Mouse (Mus musculus) lung, adult 2 months (tissue): ENCODE measurements around the gene Chkb. TPM values are rescaled to one million over a fixed set of nuclear protein-coding genes. Genes with fewer than 3 reads are reported as not detected.

Experiments
- DNase-seq: peaks from one replicate; pipeline ENCODE4 v3.0.0; 2022
- H3K4me1 ChIP-seq: fragments of 200-500 bp; 2 replicates; pipeline ENCODE4 v1.6.1; 2011; ENCODE audit warnings: low read length; ENCODE audit not compliant: control insufficient read depth, insufficient read depth
- H3K4me3 ChIP-seq: fragments of 200-500 bp; replicated peaks from 2 replicates; pipeline ENCODE3; 2011; ENCODE audit warnings: low read depth, mild to moderate bottlenecking, control low read depth, low read length; ENCODE audit errors: extremely low read depth
- CTCF ChIP-seq: fragments of 200-500 bp; IDR thresholded peaks from 2 replicates; pipeline ENCODE4 v1.5.1; 2011; ENCODE audit warnings: mild to moderate bottlenecking, low read length, control low read depth; ENCODE audit not compliant: insufficient read depth
- POLR2A ChIP-seq: fragments of 200-500 bp; IDR thresholded peaks from 2 replicates; pipeline ENCODE4 v1.6.1; 2011; ENCODE audit warnings: low read depth, mild to moderate bottlenecking, control low read depth, low read length, borderline replicate concordance; ENCODE audit errors: extremely low read depth
- WGBS: fragments of 180-500 bp; shearing (Covaris S2); methylation state at CpG from one replicate; pipeline ENCODE4 v1.1.7; 2018; 5-methylcytosine and 5-hydroxymethylcytosine counted together
- polyA plus RNA-seq: library from polyadenylated mRNA; depleted of rRNA; stranded (reverse); fragments of >200 nt; gene quantifications from 2 replicates; pipeline ENCODE4 v1.2.3, GENCODE M21; 2012

Gene Chkb
- polyA plus RNA-seq, 1 experiment, result 67.1 TPM

- TF ChIP-seq CTCF (no peak), POLR2A (no peak)
- DNase-seq, result no peak
- H3K4me1 ChIP-seq, result peaks cover 5% of the 10 kb centered on the region; the same call in 1 of the 2 replicates
- 74% methylated on average over 9 of the region's 9 CpGs for WGBS
- no peak overlapping the region for H3K4me3 ChIP-seq
Measured at GRCm38 (mm10) chr15:89473370-89473769, 43.7 kb upstream of the Chkb start.

- WGBS, result 79% methylated on average over 4 of the region's 4 CpGs
- DNase-seq, result no peak
- Histone ChIP-seq H3K4me3 (no peak overlapping the region), H3K4me1 (0 out of 2 replicates have a peak, but pooled peaks cover 3% of the 10 kb centered on the region)
- no peak for TF ChIP-seq CTCF
- no peak for TF ChIP-seq POLR2A
Measured at GRCm38 (mm10) chr15:89471476-89471875, 41.8 kb upstream of the Chkb start.

DNA sequence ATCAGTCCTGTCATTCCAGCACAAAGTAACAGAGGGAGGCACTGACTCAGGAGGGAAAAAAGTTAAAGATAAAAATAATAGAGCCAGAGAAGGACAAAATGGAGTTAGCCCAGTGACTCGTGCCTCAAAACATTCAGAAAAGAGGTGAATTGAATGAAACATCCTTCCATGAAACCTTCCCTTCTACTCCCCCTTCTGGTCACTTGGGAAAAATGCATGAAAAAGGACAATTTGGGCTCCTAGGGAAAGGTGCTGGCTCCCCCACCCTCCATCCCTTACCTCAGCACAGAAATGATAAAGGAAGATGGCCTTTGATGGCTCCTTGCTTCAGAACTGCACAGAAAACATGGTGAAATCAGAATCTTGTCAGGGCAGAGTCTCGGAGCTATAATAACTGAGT, 38.9 kb upstream of the Chkb start:
- WGBS, result 38% methylated on average over 2 of the region's 2 CpGs
- DNase-seq, result no peak

DNA sequence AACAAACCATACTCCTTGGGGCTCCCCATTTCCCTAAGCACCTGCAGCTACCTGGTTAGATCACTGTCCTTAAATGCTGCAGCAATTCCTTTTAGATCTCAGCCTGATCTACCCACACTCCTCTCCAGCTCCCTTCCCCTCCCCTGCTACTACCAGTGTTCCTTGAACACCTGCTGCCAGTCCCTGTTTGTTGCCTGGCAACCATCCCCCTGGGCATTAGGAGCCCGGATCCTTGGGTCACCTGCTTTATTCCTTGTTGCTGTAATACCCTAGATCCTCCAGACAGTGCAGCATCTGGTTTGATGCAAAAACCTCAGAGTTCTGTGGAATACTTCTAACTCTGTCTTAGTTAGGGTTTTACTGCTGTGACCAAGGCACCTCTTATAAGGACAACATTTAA, 35.3 kb upstream of the Chkb start:
- DNase-seq, result no peak
- no peak overlapping the region for H3K4me3 ChIP-seq
- WGBS, result 14% methylated on average over 1 of the region's 1 CpGs

More for the DNA sequence above, 38.9 kb upstream of the Chkb start:
- no peak overlapping the region for H3K4me3 ChIP-seq
- H3K4me1 ChIP-seq, result no peaks in the 10 kb centered on the region
- TF ChIP-seq POLR2A (no peak), CTCF (peak; percentile 20; the same call in 1 of the 2 replicates)

GRCm38 (mm10) chr15:89463334-89464235, 33.9 kb upstream of the Chkb start:
- TF ChIP-seq CTCF (peak; percentile 41; the same call in 1 of the 2 replicates), POLR2A (no peak)
- WGBS, result 40% methylated on average over 5 of the region's 5 CpGs

More for the DNA sequence above, 35.3 kb upstream of the Chkb start:
- TF ChIP-seq CTCF, result no peak
- TF ChIP-seq POLR2A, result no peak
- H3K4me1 ChIP-seq, result no peaks in the 10 kb centered on the region

GRCm38 (mm10) chr15:89462176-89462575, 32.5 kb upstream of the Chkb start:
- DNase-seq, result no peak
- Histone ChIP-seq H3K4me1 (no peaks in the 10 kb centered on the region), H3K4me3 (no peak overlapping the region)
- 73% methylated on average over 7 of the region's 7 CpGs for WGBS
- no peak for TF ChIP-seq POLR2A
- TF ChIP-seq CTCF, result no peak

More at GRCm38 (mm10) chr15:89463334-89464235, 33.9 kb upstream of the Chkb start:
- Histone ChIP-seq H3K4me3 (no peak overlapping the region), H3K4me1 (no peaks in the 10 kb centered on the region)
- DNase-seq, result no peak

DNA sequence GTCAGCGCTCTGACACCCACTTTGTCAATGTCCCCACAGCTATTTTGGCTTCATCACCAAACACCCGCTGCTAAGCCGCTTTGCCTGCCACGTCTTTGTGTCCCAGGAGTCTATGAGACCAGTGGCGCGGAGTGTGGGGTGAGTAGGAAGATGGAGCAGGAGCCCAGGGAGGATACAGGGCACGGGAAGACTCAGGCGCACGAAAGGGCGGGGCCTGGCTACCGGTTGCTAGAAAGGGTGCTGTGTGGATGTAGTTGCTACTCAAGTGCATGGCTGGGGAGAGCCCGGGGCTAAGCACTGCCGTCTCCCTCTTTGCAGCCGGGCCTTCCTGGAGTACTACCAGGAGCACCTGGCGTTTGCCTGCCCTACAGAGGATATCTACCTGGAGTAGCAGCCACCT, 31.6 kb upstream of the Chkb start:
- TF ChIP-seq CTCF (no peak), POLR2A (no peak)
- no peak for DNase-seq
- H3K4me1 ChIP-seq, result no peaks in the 10 kb centered on the region
- 68% methylated on average over 15 of the region's 15 CpGs for WGBS
- H3K4me3 ChIP-seq, result no peak overlapping the region

DNA sequence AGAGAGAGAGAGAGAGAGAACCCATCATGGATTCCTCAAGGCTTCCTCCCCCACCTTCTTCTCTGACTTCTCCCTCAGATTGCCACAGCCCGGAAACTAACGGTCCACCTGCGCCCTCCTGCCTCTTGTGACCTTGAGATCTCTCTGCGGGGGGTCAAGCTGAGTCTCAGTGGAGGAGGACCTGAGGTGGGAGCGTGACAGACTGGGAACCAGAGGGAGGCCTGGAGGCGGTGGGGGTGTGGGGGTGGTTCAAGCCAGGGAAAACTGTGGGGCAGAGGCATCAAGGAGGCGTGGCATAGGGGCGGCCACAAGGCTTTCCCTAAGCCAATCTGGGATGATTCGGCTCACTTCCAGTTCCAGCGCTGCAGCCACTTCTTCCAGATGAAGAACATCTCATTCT, 30.6 kb upstream of the Chkb start:
- DNase-seq, result no peak
- Histone ChIP-seq H3K4me1 (no peaks in the 10 kb centered on the region), H3K4me3 (no peak overlapping the region)
- 57% methylated on average over 10 of the region's 10 CpGs for WGBS
- TF ChIP-seq CTCF, result no peak
- no peak for TF ChIP-seq POLR2A

- TF ChIP-seq CTCF (no peak), POLR2A (no peak)
Measured at GRCm38 (mm10) chr15:89459821-89460220, 30.1 kb upstream of the Chkb start.

GRCm38 (mm10) chr15:89458942-89459341, 29.2 kb upstream of the Chkb start:
- H3K4me1 ChIP-seq, result no peaks in the 10 kb centered on the region
- DNase-seq, result no peak
- TF ChIP-seq POLR2A, result no peak
- no peak for TF ChIP-seq CTCF
- 76% methylated on average over 15 of the region's 15 CpGs for WGBS
- no peak overlapping the region for H3K4me3 ChIP-seq

More at GRCm38 (mm10) chr15:89459821-89460220, 30.1 kb upstream of the Chkb start:
- DNase-seq, result no peak
- no peaks in the 10 kb centered on the region for H3K4me1 ChIP-seq
- WGBS, result 71% methylated on average over 7 of the region's 7 CpGs
- no peak overlapping the region for H3K4me3 ChIP-seq
